Mouse (Mus musculus) gonadal fat pad, adult 2 months (tissue): ENCODE data around the gene Calcoco1. TPM values are rescaled to one million over a fixed set of nuclear protein-coding genes. Genes with fewer than 3 reads are reported as not detected.

Source experiments
- DNase-seq: peaks from one replicate; pipeline ENCODE4 v3.0.0-alpha.2; 2012; ENCODE audit warnings: low read depth
- polyA plus RNA-seq: library from polyadenylated mRNA; depleted of rRNA; stranded (reverse); fragments of >200 nt; gene quantifications from 2 replicates; pipeline ENCODE4 v1.2.3, GENCODE M21; 2012

The Calcoco1 gene
- polyA plus RNA-seq, 1 experiment: 63.1 TPM

DNA sequence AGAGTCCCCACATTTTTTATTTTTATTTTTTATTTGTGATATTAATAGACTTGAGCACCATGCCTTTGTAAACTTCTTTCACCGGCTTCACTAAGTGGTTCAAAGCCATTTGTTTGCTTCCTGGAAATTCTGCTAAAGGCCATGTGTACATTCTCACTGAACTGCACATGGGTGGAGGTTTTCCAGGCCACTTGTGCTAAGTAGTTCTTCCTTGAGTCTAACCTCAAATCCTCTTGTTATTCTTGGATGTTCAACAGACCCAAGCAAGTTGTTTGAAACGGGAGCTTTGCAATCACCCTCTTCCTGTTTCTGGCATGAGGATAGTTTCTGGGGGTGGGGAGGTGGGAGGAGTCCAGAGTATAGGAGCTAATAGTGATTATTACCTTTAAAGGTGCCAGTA is 16.5 kb upstream of the Calcoco1 start:
- DNase-seq: peak; percentile 24

DNA sequence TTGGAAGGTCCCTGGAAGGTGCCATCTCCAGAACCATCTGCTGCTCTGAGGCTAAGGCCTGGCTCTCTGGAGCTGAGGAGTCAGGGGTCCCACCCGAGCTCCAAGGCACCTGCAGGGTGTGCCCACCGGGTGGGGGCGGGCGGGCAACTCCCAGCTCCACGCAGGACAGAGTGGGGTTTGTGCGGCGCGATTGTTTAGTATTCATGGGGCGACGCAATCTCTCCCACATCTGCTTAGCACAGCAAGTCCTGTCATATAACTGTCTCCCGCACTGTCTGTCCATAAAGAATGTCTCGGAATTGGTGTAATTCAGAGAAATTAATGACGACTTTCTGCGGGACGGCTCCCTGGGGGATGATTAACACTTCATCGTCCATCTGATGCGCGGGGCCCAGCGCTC is 15.1 kb upstream of the Calcoco1 start:
- DNase-seq: no peak

DNA sequence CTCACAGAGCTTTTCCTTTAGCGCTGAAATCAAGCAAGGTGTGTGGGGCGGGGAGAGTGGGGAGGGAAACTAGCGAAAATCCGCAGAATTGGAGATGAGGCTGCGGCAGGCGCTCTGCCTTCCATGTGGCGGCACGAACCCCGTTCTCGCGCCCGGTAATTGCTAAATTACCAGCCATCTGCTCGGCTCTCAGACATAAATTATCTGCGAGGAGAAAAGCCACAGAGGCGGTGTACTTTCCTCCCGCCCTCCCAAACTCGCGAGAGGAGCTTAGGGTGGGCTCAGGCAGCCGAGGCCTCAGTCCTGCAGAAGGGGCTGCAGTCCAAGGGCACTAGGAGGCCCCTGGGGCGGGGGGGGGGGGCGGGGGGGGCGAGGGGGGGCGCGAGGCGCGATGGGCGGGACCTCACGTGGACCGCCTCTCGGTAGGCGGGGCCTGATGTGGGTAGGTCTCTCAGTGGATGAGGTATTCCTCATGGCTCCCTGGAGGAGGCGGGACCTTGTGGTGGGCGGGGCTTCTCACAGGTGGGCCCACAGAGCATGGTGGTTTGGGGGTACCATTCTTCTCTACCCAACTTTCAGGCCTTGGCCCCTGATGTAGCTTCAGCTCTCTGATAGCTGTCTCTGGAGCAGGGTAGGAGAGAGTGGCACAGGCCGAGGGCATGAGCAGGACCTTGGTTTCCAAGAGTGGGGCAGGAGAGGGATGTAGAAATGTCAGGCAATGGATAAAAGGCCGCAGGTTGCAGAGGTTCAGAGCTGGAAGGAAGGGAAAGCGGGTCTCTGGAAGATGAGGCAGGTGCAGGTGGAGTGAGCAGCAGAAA is 14.4 kb upstream of the Calcoco1 start:
- no peak for DNase-seq

DNA sequence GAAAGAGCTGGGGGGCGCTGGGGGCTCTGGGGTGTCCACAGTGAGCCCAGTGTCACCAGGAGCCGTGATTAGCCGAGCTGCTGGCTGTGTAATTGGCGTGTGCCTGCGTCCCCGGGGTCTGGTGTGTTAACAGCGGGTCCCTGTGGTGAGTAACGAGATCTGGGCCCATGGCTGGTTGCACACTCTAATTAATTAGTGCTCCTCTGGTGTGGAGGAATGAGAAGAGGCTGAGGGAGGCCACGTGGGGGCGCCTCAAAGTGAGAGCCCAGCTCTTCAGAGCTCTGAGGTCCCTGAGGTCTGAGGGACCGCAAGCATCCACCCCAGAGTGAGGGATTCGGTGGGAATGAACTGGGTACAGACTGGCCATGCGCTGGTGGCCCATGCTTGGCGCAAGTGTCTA is 13.1 kb upstream of the Calcoco1 start:
- DNase-seq: no peak

DNA sequence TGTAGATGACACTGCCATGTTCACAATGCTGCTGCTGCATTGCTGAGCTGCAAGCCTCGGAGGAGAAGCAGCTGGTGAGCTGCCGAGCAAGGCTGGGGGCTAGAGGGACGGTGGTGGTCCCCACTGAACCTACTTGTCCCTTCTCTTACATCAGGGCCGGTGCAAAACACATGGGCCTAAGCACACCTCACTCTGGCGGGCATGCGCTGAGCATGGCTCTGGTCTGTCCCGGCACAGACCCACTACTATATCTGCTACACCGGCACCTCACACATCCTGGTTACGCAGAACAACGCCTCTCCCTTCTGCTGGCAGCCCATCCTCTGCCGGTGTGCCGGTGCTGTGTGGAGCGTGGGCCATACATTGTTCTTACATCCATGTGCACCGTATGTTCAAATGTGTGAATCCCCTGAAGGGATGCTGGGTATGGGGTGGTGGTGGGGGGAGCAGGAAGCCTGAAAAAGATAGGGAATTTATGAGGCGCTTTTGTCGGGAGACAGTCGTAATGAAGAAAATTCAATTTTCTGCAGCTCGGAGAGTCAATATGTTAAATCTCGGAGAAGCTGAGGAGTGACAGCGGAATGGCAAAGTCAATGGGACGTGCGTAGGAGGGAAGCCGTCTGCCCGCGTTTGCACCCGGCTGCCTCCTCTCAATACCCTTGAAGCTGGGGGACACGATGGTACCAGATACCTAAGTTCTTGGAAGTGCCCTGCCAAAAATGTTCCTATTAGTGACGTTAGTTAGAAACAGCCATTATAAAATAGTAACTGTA is 12.0 kb upstream of the Calcoco1 start:
- DNase-seq: no peak

DNA sequence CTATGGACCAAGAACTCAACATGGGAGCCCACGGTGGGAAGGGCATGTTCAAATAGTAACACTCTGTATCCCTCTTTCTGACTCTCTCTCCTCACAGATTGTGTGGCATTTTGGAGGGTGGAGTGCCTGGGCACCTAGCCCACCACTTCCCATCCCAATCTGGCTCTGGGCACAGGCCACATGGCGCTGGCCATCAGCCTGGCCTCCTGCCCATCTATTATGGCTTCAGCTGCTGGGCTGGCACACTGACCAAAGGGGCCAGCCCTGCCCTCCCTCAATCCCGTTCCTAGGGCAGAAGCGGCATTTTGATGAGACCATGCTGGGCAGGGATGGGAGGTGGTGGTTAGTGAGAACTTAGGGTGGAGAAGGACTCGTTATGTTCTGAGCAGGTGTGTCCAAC is 11.3 kb upstream of the Calcoco1 start:
- DNase-seq: no peak

DNA sequence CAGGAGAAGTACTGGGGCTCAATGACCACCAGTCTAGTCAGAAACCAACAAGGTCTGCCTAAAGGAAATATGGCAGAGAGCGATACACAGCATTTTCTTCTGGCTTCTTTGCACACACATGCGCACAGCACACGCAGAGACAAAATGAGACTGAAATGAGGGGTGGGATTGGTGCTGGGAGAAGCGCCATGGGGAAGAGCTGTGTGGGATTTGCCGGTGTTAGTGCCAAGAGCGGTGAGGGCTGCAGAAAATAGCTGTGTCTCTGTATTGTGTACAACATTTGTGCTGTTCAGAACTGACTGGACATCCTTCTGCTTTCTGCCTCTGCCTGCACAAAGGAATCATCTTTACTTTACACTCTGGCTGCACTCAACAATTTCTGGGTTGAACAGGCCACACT is 10.4 kb upstream of the Calcoco1 start:
- no peak for DNase-seq

DNA sequence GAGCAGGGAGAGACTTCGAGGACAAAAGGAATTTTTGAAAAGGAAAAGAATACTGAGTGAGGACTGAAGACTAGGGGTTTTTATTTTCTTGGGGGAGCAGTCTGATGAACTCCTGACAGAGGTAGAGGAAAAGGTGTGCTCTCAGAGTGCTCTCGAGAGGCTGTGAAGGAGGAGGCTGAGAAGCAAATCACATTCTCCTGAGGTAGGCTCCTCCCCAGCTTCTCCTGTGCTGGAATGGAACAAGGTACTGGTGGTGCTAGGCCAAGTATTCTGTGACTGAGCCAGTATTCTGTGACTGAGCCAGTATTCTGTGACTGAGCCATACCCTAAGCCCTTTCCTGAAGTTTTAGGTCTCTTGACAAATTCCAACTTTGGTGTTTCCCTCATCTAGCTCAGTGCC is 6.0 kb upstream of the Calcoco1 start:
- DNase-seq: no peak

DNA sequence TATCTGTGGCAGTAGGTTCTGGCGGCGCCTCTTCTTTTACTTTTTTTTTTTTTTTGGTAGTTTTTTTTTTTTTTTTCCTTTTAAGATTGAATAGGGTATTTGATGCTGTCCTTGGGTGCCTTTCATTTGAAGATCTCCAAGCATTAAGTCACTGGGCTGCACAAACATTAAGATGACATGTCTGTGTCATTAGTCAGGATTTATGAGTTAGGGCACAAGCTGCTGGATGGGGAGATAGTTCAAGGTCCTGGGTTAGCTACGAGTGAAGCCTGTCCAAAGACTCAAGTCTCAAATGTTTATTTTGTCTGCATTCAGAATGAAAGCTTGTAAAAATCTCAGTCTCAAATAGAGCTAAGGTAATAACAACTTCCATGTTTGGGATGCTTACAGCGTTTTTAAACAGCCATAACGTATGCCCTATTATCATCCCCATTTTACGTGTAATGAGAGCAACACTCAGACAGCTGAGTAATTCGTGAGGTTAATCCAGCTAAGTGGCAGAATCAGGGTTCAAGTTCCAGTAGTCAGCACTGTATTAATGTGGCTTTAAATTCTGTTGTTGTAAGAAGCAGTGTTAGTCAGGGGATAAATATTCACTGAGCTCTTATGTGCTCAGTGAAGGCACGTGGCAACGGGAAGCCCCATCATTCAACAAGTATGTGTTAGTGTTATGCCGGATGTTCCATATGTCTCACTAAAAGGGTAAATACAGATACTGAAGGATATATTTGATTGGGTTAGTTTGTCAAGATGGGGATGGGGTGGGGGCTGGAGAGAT is 1.6 kb upstream of the Calcoco1 start:
- DNase-seq: no peak

DNA sequence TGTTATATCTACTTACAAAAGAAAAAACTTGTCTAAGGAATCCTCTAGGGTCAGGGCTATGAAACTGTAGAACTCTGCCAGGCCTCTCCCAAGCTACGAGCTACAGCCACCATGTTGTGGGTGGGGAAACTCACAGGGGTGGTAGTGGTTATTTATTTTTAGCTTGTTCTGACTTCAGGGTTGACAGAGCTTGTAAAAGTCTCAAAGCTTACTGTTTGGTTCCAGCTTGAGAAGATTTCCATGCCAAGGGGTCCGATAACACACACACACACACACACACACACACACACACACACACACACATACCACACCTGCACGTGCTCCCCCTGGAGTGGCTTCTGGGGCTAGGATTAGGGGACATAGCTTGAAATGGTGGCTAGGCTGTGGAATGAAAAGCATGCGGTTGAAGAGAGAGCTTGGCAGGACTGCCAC is 538 bp upstream of the Calcoco1 start:
- DNase-seq: no peak

DNA sequence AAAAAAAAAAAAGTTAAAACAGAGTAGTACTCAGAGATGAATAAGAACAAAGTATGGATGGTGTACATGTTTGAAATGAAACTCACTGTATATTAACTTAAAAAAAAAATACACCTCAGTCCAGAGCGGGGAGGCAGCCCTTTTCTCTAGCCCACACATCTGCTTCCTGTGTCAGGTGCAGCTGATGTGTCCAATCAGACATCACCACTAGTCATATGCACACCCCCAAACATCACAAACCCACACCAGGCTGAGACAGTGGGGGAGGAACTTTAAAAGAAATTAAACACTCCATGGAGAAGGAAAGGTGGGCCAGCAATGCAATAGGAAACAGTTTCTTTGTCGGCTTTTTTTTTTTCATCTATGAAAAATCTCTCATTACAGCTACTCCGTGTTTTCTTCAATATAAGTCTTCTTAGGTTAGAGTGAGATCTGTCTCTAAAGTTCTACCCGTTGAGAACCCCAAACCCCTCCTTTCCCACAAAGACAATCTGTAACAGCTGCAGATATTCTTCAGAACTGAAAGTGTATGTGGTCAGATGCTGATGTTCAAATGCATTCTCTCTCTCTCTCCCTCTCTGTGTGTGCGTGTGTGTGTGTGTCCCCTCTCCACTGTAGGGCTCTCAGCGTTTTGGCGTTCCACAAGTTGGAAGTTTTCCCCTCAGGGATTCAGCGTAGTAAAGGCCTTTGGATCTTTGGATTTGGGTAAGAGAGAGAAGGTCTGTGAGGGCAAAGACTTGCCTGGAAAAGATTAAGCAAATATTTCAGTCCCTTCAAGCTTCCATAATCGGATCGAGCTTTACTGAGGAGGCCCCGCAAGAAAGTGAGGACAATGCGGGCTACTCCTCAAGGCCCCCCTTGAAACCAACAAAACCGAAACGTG is 721 bp downstream of the Calcoco1 start:
- no peak for DNase-seq

DNA sequence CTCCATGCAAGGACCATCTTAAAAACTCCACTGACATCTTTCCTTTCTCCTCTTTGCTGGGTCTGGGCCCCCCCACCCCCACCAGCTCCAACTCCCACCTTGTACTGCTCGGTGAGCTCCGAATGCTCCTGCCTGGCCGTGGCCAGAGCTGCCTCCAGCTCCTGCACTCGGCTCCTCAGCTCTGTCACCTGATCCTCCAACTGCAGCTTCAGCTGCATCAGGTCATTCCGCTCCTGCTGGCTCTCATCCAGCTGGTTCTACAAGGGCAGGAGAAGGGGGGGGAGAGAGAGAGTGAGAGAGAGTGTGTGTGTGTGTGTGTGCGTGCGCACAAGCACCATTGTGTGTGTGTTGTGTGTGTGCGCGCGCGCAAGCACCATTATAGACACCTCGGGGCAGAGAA is 5.8 kb downstream of the Calcoco1 start:
- no peak for DNase-seq

DNA sequence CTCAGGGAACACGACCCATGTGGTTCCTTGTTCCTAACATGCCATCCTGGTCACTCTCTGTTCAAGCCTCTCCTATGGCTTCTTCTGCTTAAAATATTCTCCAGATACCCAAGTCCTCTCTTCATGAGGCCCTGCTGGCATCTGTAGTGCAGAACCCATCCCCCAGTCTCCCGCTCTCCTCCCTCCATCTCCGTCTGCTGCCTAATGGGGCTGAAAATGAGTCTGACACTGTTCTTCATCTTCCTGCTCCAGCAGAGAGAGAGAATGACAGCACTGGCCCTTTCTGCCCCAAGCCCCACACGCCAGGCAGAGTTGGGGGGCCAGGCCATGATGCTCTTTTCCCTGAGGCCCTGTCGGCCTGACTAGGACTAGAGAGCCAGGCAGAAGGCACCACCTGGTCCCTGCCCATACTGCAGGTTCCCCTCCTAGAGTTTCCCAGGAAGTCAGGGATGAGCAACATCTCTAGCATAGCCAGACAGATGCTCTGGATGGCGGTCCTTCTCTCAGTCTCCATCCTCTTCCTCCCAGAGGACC is 14.2 kb downstream of the Calcoco1 start:
- no peak for DNase-seq

DNA sequence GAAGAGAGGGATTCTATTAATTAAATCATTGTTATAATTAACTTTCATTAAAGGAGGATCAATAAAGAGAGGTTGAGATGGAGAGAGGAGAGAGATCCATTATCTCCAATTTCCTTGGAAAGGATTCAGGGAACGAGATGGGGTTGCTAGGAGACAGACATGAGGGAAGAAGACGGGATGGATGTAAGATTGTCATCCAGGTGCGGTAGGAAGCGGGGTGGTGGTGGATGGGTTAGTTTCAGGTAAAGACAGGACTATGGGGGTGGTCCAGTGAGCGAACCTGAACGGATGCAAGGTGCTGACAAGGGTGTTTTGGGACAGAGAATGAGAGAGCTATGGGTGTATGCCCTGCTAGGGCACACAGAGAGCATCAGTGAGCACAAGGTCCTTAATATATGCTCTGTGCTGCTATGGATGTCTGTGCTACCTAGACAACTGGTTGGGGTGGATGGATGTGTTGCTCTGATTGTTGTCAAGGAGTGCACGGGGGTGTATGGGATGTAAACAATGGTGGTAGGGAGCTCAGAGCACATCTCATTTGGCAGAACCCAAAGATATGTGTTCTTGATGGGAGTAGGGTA is 16.0 kb downstream of the Calcoco1 start:
- no peak for DNase-seq

DNA sequence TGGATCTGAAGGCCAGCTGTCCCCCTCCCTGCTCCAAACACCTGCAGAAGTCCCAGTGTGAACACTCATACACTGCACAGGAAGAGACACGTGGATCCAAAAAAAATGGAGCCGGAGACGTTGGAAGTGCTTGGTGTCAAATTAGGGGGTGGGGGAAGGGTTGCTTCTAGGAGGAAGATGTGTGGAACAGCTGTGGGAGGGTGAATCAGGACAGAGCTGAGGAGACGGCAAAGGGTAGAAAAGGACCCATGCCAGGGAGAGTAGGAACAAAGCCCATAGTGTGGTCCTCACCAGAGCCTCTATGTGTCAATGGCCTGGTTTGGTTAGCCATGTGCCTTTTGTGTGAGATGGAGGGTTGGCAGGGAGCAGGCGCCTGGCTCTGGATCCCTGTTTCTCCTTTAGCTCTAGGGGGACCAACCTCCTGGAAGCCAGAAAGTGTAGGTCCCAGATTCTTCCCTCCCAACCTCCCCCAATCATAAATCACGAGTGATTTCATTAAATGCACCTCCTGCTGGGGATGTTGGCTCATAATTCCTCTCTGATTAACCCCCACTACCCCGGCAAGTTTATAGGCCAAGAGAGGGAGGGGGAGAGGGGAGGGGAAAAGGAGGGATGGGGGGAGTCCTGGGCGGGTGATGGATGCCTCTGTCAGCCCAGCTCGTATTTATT is 16.6 kb downstream of the Calcoco1 start:
- no peak for DNase-seq

DNA sequence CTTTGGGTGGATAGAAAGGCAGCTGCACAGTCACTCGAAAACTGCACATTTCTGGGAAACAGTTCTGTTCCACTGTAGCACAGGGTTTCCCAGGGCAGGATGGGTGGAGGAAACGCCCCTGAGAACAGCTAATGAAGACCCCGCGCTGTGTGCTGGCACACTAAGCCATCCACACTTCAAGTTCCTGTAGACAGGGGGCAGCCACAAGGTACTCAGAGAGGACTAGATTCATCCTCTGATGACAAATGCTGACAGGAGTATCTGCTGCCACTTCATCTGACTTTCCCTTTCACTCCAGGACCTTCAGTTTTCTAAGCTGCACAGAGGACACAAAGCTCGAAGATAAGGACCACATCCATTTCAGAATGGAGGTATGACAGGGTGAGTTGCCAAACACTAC is 17.2 kb downstream of the Calcoco1 start:
- no peak for DNase-seq

DNA sequence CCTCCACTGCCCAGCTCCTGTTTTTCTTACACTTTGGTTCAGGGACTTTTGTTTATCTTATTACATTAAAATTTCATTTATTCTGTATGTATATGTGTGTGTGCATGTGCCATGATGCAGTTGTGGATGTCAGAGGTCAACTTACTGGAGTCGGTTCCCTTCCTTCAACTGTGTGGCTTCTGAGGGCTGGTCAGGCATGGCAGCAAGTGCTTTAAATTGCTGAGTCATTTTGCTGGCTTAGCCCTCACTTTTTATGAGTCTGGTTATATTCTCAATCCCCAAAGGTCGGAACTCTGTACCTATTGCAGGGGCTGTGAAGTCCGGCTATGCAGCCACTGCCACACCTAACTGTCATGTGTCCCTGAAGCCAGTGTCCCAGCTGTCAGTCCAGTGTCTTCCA is 19.0 kb downstream of the Calcoco1 start:
- no peak for DNase-seq

DNA sequence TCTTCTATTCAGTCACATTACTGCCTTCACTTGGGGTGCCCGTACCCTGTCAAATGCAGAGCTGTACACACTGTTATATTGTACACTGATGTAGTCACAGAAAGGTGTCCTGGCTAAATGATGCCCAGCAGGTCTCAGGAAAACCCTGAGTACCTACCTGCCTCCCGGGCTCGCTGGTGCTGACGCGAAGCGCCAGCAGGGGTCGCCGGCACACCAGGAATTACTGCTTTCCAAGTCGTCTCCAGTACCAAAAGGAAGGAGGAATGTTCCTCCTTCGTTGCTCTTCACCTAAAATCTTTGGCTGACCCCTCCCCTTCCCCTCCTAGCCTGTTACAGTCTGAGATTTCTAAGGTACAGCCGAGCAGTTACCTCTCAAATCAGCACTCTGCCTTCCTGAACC is 23.8 kb downstream of the Calcoco1 start:
- no peak for DNase-seq

DNA sequence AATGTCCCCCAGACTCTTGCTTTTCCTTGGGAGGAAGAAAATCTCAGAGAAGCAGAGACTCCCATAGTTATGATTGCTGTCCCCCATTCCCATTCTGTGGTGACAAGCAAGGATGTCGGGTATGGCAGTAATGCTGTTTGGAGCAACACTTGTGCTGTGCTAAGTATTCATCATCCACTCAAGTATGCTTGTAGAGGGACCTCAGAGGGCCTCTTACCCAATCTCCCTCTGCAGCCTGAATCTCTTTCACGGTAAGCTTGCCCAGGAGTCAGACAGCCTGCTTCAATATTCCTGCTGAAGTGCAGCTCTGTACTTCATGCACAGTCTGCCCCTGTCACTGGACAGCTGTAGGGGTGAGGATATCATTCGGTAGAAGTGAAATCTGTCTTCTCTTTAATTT is 25.1 kb downstream of the Calcoco1 start:
- DNase-seq: no peak

DNA sequence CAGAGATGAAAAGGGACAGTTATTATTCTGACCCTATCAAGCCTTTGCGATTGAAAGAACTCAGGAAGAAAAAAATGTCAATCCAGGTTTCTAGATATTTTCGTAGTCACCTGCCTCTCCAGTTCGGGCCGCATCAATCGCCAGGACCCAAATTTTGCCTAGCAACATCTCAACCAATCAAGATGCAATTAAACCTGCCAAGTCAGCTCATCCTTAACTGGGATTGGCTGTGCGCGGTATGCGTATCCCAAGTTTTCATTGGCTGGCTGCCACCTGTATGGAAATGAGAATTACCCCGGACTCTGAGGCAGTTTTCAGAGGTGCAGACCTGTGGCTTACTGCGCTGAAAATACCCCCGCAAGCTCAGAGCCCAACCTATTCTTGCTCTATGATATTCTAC is 28.4 kb downstream of the Calcoco1 start:
- no peak for DNase-seq
